ENCODE assay signal across 8 mouse cellular contexts in genomic region chr16:34322546-34322945, GRCm38 (mm10).
DNase-seq lines count a peak whose midpoint lies in the region; ATAC-seq and TF ChIP-seq lines count a peak whose summit lies in the region.

No protein-coding gene starts in this region.

- ATAC-seq in lung, embryonic 15.5 days (ENCODE audit: borderline replicate concordance, extremely low read depth, low FRiP score, low TSS enrichment) = peak; percentile 75

- no peak overlapping the region for H3K4me2 ChIP-seq in lung, embryonic 15.5 days

- 22% methylated on average over 4 of the region's 4 CpGs for WGBS in lung, embryonic 15.5 days

- no peak overlapping the region for H3K4me3 ChIP-seq in C2C12 (ENCODE audit: insufficient read depth, poor library complexity, severe bottlenecking)
- H3K4me3 ChIP-seq in lung, embryonic 15.5 days = no peak overlapping the region

- H3K9me3 ChIP-seq in lung, embryonic 15.5 days = no peaks in the 10 kb centered on the region

- H3K27me3 ChIP-seq in C2C12 (ENCODE audit: control insufficient read depth, insufficient read depth, insufficient read length) = no peaks in the 10 kb centered on the region
- H3K27me3 ChIP-seq in lung, embryonic 15.5 days = no peaks in the 10 kb centered on the region

- H3K79me3 ChIP-seq in C2C12 (ENCODE audit: low read depth) = no peaks in the 10 kb centered on the region

- peak; percentile 55 for DNase-seq in adipocyte (ENCODE audit: low spot score)
- DNase-seq in embryo, embryonic 11.5 days (ENCODE audit: low read depth, low spot score) = peak; percentile 67
- peak; percentile 74 to 79 for DNase-seq in heart, adult 9 months (ENCODE audit: low spot score in 2 of 2)
- peak; percentile 52 for DNase-seq in kidney, adult 18-20 months
- peak; percentile 66 for DNase-seq in ovary, postnatal 36 days (ENCODE audit: low spot score)
- no peak for DNase-seq in spleen, postnatal 14 days (ENCODE audit: low spot score in 2 of 2)

- H3K9ac ChIP-seq in lung, embryonic 15.5 days = no peak overlapping the region

- no peaks in the 10 kb centered on the region for H3K79me2 ChIP-seq in C2C12 (ENCODE audit: control insufficient read depth, insufficient read depth)

- peak; percentile 74 for TF ChIP-seq CTCF in C2C12 (IDR thresholded peaks at IDR 0.05; ENCODE audit: control insufficient read depth, insufficient read depth, insufficient read length)

- H3ac ChIP-seq in C2C12 (ENCODE audit: control insufficient read depth, insufficient read length, low read depth) = no peak overlapping the region

- no peaks in the 10 kb centered on the region for H3K36me3 ChIP-seq in C2C12 (ENCODE audit: control insufficient read depth, insufficient read depth)
- no peaks in the 10 kb centered on the region for H3K36me3 ChIP-seq in lung, embryonic 15.5 days

- H3K27ac ChIP-seq in lung, embryonic 15.5 days = no peak overlapping the region

- peaks cover 9% of the 10 kb centered on the region for H3K4me1 ChIP-seq in lung, embryonic 15.5 days

TF ChIP-seq in C2C12, 6 proteins besides CTCF, POLR2A, EP300 and RAD21:
- TF ChIP-seq CEBPB (IDR thresholded peaks at IDR 0.05; ENCODE audit: low read depth) (no peak), USF1 (IDR thresholded peaks at IDR 0.05; ENCODE audit: low read depth) (no peak), MAX (IDR thresholded peaks at IDR 0.05) (no peak), FOSL1 (IDR thresholded peaks at IDR 0.05; ENCODE audit: insufficient read depth, low read length, poor library complexity, severe bottlenecking) (no peak), MYOD1 (IDR thresholded peaks at IDR 0.05; ENCODE audit: control insufficient read depth, insufficient read length, low read depth) (no peak), MYOG (IDR thresholded peaks at IDR 0.05; ENCODE audit: control insufficient read depth, extremely low read depth, insufficient read length) (no peak)
TF ChIP-seq in C2C12: peak in this region for 0.

Comparison
In these comparisons a context has a peak if more than half of its experiments do, and no peak if none do; other contexts are left out.
1. DNase-seq: peak in adipocyte (single experiment), embryo, embryonic 11.5 days (single experiment), heart, adult 9 months (2 of 2), kidney, adult 18-20 months (single experiment) and ovary, postnatal 36 days (single experiment); none in spleen, postnatal 14 days (0 of 2).